Mouse (Mus musculus) midbrain, embryonic 11.5 days (tissue): ENCODE measurements around the gene Zkscan1. TPM values are rescaled to one million over a fixed set of nuclear protein-coding genes. Genes with fewer than 3 reads are reported as not detected.
"Not testable (repeated sequence)": the region's sequence is repeated elsewhere in the genome, so short reads cannot be mapped to it uniquely, and the experiment has no call there.

ENCODE experiments used
- ATAC-seq: fragments of 200-750 bp; cut with Nextera tagmentation; 2 replicates; pipeline ENCODE4 v1.8.0; 2017; ENCODE audit warnings: moderate TSS enrichment, moderate library complexity; ENCODE audit not compliant: low FRiP score
- DNase-seq: peaks from one replicate; pipeline ENCODE4 v3.0.0; 2015; ENCODE audit warnings: low spot score; ENCODE audit errors: missing footprints
- H3K27ac ChIP-seq: fragments of 300-500 bp; sonication (generic); 2 replicates; pipeline ENCODE4 v1.5.1; 2014; ENCODE audit warnings: low read depth, low read length
- H3K27me3 ChIP-seq: fragments of 300-500 bp; sonication (generic); 2 replicates; pipeline ENCODE4 v1.6.1; 2014; ENCODE audit warnings: mild to moderate bottlenecking, low read length, moderate library complexity, mixed read lengths; ENCODE audit not compliant: control insufficient read depth, insufficient read depth
- H3K36me3 ChIP-seq: fragments of 300-500 bp; sonication (generic); 2 replicates; pipeline ENCODE4 v1.6.1; 2014; ENCODE audit warnings: mild to moderate bottlenecking, low read length, moderate library complexity, mixed read lengths; ENCODE audit not compliant: control insufficient read depth, insufficient read depth
- H3K4me1 ChIP-seq: fragments of 300-500 bp; sonication (generic); 2 replicates; pipeline ENCODE4 v1.6.1; 2014; ENCODE audit warnings: low read length; ENCODE audit not compliant: control insufficient read depth, insufficient read depth
- H3K4me2 ChIP-seq: fragments of 300-500 bp; sonication (generic); 2 replicates; pipeline ENCODE4 v1.6.1; 2014; ENCODE audit warnings: mild to moderate bottlenecking, moderate library complexity
- H3K4me3 ChIP-seq: fragments of 300-500 bp; sonication (generic); 2 replicates; pipeline ENCODE4 v1.5.1; 2014; ENCODE audit warnings: low read depth, low read length
- H3K9ac ChIP-seq: fragments of 300-500 bp; sonication (generic); 2 replicates; pipeline ENCODE4 v1.6.1; 2014; ENCODE audit warnings: low read length
- H3K9me3 ChIP-seq: fragments of 300-500 bp; sonication (generic); 2 replicates; pipeline ENCODE4 v1.6.1; 2016; ENCODE audit warnings: low read length; ENCODE audit not compliant: control insufficient read depth
- WGBS: fragments of 180-500 bp; shearing (Covaris S2); extraction: QIAGEN DNeasy Blood & Tissue Kit; methylation state at CpG from one replicate; pipeline ENCODE4 v1.1.7; 2014; 5-methylcytosine and 5-hydroxymethylcytosine counted together
- polyA plus RNA-seq: library from polyadenylated mRNA; unstranded; fragments of >200 nt; fragmentation: Nextera tagmentation; extraction: Ambion mirVana; gene quantifications from 2 replicates; pipeline ENCODE4 v1.2.1, GENCODE M21; 2014

Zkscan1 gene
- 39.1 and 45.0 TPM in 2 replicates for polyA plus RNA-seq

GRCm38 (mm10) chr5:138084996-138085395 lies at the start of gene Zkscan1:
Zkscan1 (plus strand) TSS chr5:138085084.
- peak; percentile 96 for ATAC-seq
- Histone ChIP-seq H3K9me3 (no peaks in the 10 kb centered on the region), H3K27ac (peak within 1 kb of the TSS; percentile 71; the same call in 1 of the 2 replicates), H3K9ac (peak within 1 kb of the TSS; percentile 99), H3K4me2 (peak within 1 kb of the TSS; percentile 60), H3K36me3 (no peaks in the 10 kb centered on the region), H3K4me1 (no peaks in the 10 kb centered on the region), H3K4me3 (peak within 1 kb of the TSS; percentile 96), H3K27me3 (no peaks in the 10 kb centered on the region)
- 1% methylated on average over 27 of the region's 27 CpGs for WGBS
- DNase-seq: peak; percentile 97

DNA sequence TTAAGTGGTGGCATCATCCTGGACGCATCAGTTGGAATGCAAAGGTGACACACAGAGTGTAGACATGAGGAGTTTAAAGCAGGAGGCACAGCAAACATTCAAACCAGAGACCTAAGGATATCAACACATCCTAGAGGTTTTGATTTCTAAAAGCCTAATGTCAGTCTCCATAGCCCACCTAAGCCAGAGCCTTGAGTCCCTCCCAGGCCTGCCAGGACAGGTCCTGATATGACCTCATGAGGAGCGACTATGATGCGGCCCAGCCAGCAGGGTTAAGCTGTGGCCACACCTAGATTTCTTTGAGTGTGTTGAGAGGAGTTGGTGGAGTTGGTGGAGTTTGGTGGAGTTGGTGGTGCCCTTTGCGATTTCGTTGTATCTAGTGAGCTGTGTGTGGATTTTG lies 32.0 kb upstream of the Zkscan1 start, which contains the start of gene Smok3c:
Gene Smok3c (plus strand): TSS at position 301 of the 400 bp plus-strand sequence.
- H3K27me3 ChIP-seq, H3K4me3 ChIP-seq, H3K4me2 ChIP-seq, H3K4me1 ChIP-seq, DNase-seq, H3K27ac ChIP-seq, ATAC-seq, H3K36me3 ChIP-seq, H3K9ac ChIP-seq, H3K9me3 ChIP-seq: not testable (repeated sequence)
- no CpG with 5 or more reads among the region's 5 CpGs for WGBS

GRCm38 (mm10) chr5:138073803-138074202 lies 11.1 kb upstream of the Zkscan1 start:
- WGBS: 87% methylated on average over 4 of the region's 4 CpGs
- no peaks in the 10 kb centered on the region for H3K36me3 ChIP-seq

DNA sequence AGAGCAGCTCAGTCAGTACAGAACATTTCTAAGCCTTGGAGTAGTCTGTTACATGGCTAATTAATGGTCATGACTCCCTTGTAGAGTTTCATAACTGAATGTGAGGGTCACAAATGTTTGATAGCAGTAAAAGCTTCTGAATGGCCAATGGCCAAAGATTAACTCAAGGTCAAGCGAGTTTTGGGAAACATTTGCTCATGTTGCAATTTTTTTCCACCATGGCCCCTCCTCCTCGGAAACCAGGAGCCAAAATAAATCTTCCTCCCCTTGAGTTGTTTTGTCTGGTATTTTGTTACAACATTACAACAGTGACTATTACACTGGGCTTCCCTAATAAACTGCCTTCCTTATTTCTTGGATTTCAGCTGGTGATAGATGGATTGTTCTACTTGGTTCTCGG lies 9.2 kb upstream of the Zkscan1 start:
- H3K9me3 ChIP-seq: no peaks in the 10 kb centered on the region
- no peak overlapping the region for H3K4me2 ChIP-seq
- H3K27me3 ChIP-seq: no peaks in the 10 kb centered on the region
- ATAC-seq (no peak), DNase-seq (no peak)
- no peak overlapping the region for H3K27ac ChIP-seq
- H3K36me3 ChIP-seq: no peaks in the 10 kb centered on the region
- no peak overlapping the region for H3K9ac ChIP-seq
- H3K4me1 ChIP-seq: no peaks in the 10 kb centered on the region
- 66% methylated on average over 3 of the region's 3 CpGs for WGBS
- H3K4me3 ChIP-seq: no peak overlapping the region

More at GRCm38 (mm10) chr5:138073803-138074202, 11.1 kb upstream of the Zkscan1 start:
- DNase-seq: no peak
- H3K9ac ChIP-seq: no peak overlapping the region
- no peaks in the 10 kb centered on the region for H3K4me1 ChIP-seq
- no peak overlapping the region for H3K27ac ChIP-seq
- H3K4me3 ChIP-seq: no peak overlapping the region
- no peak overlapping the region for H3K4me2 ChIP-seq
- no peaks in the 10 kb centered on the region for H3K27me3 ChIP-seq
- H3K9me3 ChIP-seq: no peaks in the 10 kb centered on the region
- ATAC-seq: no peak

- Histone ChIP-seq H3K9me3 (no peaks in the 10 kb centered on the region), H3K4me1 (no peaks in the 10 kb centered on the region), H3K27me3 (no peaks in the 10 kb centered on the region), H3K4me2 (no peak overlapping the region), H3K4me3 (no peak overlapping the region), H3K9ac (no peak overlapping the region), H3K27ac (no peak overlapping the region), H3K36me3 (no peaks in the 10 kb centered on the region)
- no peak for ATAC-seq
- DNase-seq: peak; percentile 28
- 59% methylated on average over 2 of the region's 2 CpGs for WGBS
Measured at GRCm38 (mm10) chr5:138076148-138076547, 8.7 kb upstream of the Zkscan1 start.

DNA sequence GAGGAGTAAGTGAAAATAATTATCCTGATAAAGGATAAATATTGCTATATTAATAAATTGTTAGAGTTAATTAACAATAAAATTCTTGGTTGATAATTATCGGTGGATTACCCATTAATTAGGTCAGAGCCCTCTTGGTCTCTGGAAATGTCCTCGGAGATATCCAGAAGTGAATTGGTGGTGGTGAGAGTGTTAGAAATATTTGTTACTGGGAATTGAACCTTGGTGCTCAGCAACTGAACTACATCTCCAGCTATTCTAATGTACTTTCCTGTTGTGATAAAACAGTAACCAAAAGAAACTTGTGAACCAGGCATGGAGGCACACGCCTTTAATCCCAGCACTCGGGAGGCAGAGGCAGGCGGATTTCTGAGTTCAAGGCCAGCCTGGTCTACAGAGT lies 4.4 kb upstream of the Zkscan1 start:
- H3K4me3 ChIP-seq: no peak overlapping the region
- no peak overlapping the region for H3K9ac ChIP-seq
- ATAC-seq: no peak
- no peaks in the 10 kb centered on the region for H3K36me3 ChIP-seq
- DNase-seq: peak; percentile 12
- H3K27me3 ChIP-seq: no peaks in the 10 kb centered on the region
- H3K4me1 ChIP-seq: no peaks in the 10 kb centered on the region
- WGBS: 91% methylated on average over 5 of the region's 5 CpGs
- no peak overlapping the region for H3K27ac ChIP-seq
- H3K9me3 ChIP-seq: no peaks in the 10 kb centered on the region
- H3K4me2 ChIP-seq: no peak overlapping the region

DNA sequence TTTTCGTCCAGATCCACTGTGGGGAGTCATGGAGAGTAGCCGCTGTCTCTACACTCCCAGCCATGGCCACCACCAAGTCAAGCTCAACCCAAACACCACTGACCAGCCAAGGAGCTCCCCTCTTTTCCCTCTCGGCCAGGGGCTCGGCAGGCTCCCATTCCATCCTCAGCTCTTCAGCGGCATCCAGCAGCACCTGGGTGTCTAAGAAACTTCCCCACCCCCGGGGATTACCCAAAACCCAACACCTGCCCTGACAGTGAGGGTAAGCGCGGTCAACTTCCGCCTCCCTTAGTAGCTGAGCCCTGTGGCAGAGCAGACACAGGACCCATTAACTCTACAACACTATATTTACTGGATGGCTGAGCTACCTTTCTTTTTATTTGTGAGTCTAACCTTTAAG lies 3.4 kb upstream of the Zkscan1 start:
- H3K27me3 ChIP-seq: no peaks in the 10 kb centered on the region
- no peak overlapping the region for H3K4me2 ChIP-seq
- H3K4me3 ChIP-seq: no peak overlapping the region
- no peak overlapping the region for H3K27ac ChIP-seq
- WGBS: 86% methylated on average over 9 of the region's 9 CpGs
- DNase-seq (no peak), ATAC-seq (no peak)
- H3K4me1 ChIP-seq: no peaks in the 10 kb centered on the region
- no peak overlapping the region for H3K9ac ChIP-seq
- no peaks in the 10 kb centered on the region for H3K9me3 ChIP-seq
- no peaks in the 10 kb centered on the region for H3K36me3 ChIP-seq

DNA sequence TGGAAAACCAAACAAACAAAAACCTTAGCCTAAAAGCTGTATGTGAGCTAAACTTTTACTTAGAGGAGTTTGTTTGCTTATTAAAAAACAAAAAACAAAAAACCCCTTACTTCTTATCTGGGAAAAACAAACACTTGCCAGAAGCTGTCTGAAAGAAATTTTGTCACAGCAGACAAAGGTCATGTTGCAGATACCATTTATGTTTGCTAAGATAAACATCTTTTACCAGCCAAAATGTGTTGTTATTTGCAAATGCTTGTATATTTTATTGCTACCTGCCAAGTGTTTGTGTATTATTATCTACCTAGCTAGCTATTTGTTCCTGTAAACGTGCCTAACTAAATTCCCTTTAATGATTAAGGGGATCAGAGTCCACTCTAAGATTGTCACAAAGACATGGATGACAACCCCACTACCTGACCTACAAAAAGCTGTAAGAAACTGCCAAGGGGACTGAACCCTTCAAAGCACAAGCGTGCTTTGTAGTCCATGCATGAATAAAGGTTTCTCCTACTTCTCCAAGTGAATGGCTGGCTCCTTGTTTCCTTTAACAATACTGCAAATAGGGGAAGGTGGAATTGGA lies 1.5 kb upstream of the Zkscan1 start:
- no peak overlapping the region for H3K9ac ChIP-seq
- no peak overlapping the region for H3K4me3 ChIP-seq
- no peaks in the 10 kb centered on the region for H3K4me1 ChIP-seq
- 67% methylated on average over 2 of the region's 2 CpGs for WGBS
- no peak overlapping the region for H3K4me2 ChIP-seq
- no peak overlapping the region for H3K27ac ChIP-seq
- no peaks in the 10 kb centered on the region for H3K27me3 ChIP-seq
- DNase-seq (peak; percentile 51), ATAC-seq (no peak)
- no peaks in the 10 kb centered on the region for H3K36me3 ChIP-seq
- no peaks in the 10 kb centered on the region for H3K9me3 ChIP-seq

- Histone ChIP-seq H3K36me3 (no peaks in the 10 kb centered on the region), H3K4me2 (no peak overlapping the region), H3K4me1 (no peaks in the 10 kb centered on the region), H3K9ac (no peak overlapping the region), H3K27me3 (no peaks in the 10 kb centered on the region), H3K4me3 (no peak overlapping the region), H3K27ac (no peak overlapping the region), H3K9me3 (no peaks in the 10 kb centered on the region)
- ATAC-seq (no peak), DNase-seq (peak; percentile 21)
- WGBS: 94% methylated on average over 2 of the region's 2 CpGs
Measured at GRCm38 (mm10) chr5:138083936-138084335, 948 bp upstream of the Zkscan1 start.
